Mouse (Mus musculus): ENCODE measurements around the gene Gabrr2.

DNA sequence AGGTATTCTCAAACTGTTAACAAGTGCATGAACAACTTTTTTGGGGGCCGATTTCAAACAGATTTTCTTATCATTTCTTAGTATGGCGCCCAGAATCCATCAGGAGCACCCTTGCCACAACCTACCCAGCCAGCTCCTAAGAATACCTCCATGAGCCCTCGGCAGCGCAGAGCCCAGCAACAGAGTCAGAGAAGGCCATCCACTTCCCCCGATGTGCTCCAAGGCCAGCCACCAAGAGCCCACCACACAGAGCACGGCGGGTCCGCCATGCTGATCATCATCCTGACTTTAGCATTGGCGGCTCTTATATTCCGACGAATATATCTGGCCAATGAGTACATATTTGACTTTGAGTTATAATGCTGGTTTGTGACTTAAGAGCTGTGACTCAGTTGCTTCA lies 13.2 kb upstream of the Gabrr2 start:
- TF ChIP-seq USF1 (IDR thresholded peaks at IDR 0.05; ENCODE audit: low read depth) (no peak), CTCF (IDR thresholded peaks at IDR 0.05; ENCODE audit: control insufficient read depth, insufficient read depth, insufficient read length) (no peak)
